Mouse (Mus musculus): ENCODE measurements around the gene AI854703. TPM values are rescaled to one million over a fixed set of nuclear protein-coding genes. Genes with fewer than 3 reads are reported as not detected.

Gene AI854703
- total and polyA plus RNA-seq, 2 experiments from 2014 or later, result 23.8 to 24.4 TPM

DNA sequence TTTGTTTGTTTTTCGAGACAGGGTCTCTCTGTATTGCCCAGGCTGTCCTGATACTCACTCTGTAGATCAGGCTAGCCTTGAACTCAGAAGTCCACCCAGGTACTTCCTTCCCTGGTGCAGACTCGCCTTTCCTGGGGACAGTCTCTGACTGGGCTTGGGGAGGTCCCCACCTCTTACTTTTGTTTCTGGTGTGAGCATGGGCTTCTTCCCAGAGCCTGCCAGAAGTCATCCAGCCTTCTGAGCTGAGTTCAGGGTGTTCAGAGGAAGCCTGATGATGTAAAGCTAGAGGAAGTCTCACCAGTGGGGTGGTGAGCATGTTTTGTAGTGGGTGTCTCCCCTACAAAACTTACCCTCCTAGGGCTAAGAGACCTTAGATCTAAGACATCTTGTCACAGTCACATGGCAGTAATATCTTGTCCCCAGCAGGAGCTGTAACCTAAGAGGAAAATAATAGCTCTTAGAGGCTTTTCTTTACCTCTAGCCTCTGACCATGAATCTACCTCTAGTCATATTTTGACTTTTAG, 42.9 kb downstream of the AI854703 start:
- Histone ChIP-seq H3K4me3 (ENCODE audit: low read depth, low read length) (no peak overlapping the region), H3K9ac (no peak overlapping the region), H3K36me3 (ENCODE audit: insufficient read depth) (no peaks in the 10 kb centered on the region), H3K4me1 (ENCODE audit: insufficient read depth) (no peaks in the 10 kb centered on the region), H3K27me3 (ENCODE audit: insufficient read depth, low read length) (no peaks in the 10 kb centered on the region), H3K27ac (ENCODE audit: low read depth, low read length) (no peak overlapping the region), H3K9me3 (ENCODE audit: low read length) (no peaks in the 10 kb centered on the region), H3K4me2 (ENCODE audit: low read depth) (no peak overlapping the region)
- 54% methylated on average over 2 of the region's 2 CpGs for WGBS
- DNase-seq, result no peak
- TF ChIP-seq CTCF (IDR thresholded peaks at IDR 0.05; ENCODE audit: low read depth), result no peak
- no peak for ATAC-seq

DNA sequence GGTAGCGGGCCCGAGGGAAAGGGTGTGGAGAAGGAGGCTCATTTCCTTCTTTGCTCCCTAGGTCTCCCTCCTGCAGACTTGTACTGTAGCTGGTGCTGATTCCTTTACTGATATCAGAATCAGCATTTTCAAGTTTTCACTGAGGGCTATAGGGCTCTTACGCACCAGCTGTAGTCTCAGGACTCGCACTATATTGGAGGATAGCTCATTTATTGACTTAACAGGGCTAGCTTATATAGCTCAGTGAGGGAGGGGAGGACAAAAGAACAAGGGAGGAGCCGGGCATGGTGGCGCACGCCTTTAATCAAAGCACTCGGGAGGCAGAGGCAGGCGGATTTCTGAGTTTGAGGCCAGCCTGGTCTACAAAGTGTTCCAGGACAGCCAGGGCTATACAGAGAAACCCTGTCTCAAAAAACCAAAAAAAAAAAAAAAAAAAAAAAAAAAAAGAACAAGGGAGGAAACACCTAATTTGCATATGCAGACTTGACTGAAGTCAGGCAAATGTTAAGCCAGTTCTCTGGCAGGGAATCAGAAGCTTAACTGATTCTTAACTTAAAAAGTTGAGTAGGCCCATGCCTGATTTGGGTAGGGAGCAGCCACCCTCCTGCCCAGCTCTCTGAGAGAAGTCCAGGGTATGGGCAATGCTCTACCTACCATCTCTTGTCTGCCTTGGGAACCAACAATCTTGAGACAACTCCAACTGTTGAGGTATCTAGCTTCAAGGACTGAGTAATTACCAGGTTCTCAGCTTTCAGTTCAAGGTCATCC, 47.9 kb downstream of the AI854703 start:
- Histone ChIP-seq H3K27ac (ENCODE audit: low read depth, low read length) (no peak overlapping the region), H3K9me3 (ENCODE audit: low read length) (no peaks in the 10 kb centered on the region), H3K4me3 (ENCODE audit: low read depth, low read length) (no peak overlapping the region), H3K27me3 (ENCODE audit: insufficient read depth, low read length) (no peaks in the 10 kb centered on the region), H3K4me2 (ENCODE audit: low read depth) (no peak overlapping the region), H3K9ac (no peak overlapping the region), H3K4me1 (ENCODE audit: insufficient read depth) (no peaks in the 10 kb centered on the region), H3K36me3 (ENCODE audit: insufficient read depth) (no peaks in the 10 kb centered on the region)
- DNase-seq (no peak), ATAC-seq (no peak)
- TF ChIP-seq CTCF (IDR thresholded peaks at IDR 0.05; ENCODE audit: low read depth), result no peak
- WGBS, result 94% methylated on average over 9 of the region's 9 CpGs

DNA sequence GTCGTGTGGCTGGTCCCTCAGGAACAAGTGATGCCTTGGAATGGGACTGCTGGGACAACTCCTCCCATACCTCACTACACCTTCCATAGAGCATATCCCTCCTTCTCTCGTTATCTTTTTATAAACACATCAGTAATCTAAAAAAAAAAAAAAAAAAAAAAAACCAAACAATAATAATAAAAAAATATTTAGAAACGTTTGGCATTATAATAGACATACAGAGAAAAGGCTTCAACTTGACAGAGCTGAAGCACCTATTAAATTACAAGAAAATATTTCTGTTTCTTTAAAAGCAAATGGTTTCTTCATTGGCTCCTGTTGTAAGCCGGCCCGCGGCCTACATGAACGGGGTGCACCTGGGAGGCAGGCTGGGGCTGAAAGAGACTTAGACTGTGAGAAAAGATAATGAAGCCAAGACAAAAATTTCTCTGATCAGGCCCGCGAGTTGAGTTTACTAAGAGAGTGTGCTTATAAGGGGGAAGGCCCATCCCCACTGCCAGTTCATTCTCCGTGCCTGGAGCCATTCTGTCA, 48.9 kb downstream of the AI854703 start:
- no peak for TF ChIP-seq CTCF (IDR thresholded peaks at IDR 0.05; ENCODE audit: low read depth)
- Histone ChIP-seq H3K4me3 (ENCODE audit: low read depth, low read length) (no peak overlapping the region), H3K27me3 (ENCODE audit: insufficient read depth, low read length) (no peaks in the 10 kb centered on the region), H3K36me3 (ENCODE audit: insufficient read depth) (no peaks in the 10 kb centered on the region), H3K9me3 (ENCODE audit: low read length) (no peaks in the 10 kb centered on the region), H3K4me2 (ENCODE audit: low read depth) (peak overlapping the region; percentile 6; the same call in 1 of the 2 replicates), H3K4me1 (ENCODE audit: insufficient read depth) (no peaks in the 10 kb centered on the region), H3K9ac (no peak overlapping the region), H3K27ac (ENCODE audit: low read depth, low read length) (no peak overlapping the region)
- WGBS, result 44% methylated on average over 10 of the region's 10 CpGs
- ATAC-seq (no peak), DNase-seq (no peak)

DNA sequence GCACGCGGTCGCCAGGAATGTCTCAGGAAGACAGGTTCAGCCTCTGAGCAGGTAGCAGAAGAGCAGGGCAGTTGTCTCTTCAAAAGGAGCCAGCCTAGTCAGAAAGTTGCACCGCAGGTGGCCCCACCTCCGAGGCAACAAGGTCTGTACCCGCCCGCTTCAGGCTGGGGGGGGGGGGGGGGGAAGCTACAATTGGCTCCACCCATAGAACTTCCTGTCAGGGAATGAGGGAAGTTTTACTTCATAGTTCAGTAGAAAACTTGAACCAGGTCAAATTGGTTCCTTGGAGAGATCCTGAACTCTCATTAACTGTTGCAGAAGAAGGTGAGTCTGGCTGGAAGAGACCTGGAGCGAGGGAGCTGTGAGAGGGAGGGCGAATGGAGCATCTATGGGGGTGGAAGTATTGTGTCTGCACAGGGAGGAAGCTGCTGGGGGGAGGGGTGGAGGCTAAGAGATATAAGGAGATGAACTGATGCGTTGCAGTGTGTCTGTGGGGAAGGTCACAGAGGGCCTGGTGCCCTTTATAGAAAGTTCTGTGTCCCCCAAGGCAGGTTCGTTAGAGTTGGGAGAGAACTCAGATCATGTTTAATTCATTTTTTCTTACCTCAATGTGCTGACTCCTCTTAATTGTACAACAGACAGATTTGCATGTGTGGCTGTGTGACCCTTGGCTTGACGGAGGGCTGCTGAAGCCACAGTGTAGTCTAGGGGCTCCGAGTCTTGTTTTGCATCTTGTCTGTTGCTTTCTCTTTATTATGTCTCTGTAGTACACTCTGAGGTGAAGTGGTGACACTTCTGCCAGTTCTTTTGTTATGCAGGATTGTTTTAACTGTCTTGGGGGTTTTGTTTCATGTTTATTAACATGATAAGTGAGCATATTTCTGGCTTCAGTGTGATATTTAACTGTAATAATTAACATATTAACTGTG, 49.6 kb downstream of the AI854703 start, which contains the start of gene Gimap9:
Gene Gimap9, plus strand, starts transcription at position 199 of the 929 bp plus-strand sequence.
- peak within 1 kb of the TSS; percentile 6 for H3K4me2 ChIP-seq (ENCODE audit: low read depth)
- H3K4me1 ChIP-seq (ENCODE audit: insufficient read depth), result no peaks in the 10 kb centered on the region
- 25% methylated on average over 13 of the region's 13 CpGs for WGBS
- no peak for TF ChIP-seq CTCF (IDR thresholded peaks at IDR 0.05; ENCODE audit: low read depth)
- ATAC-seq (no peak), DNase-seq (no peak)
- H3K9me3 ChIP-seq (ENCODE audit: low read length), result no peaks in the 10 kb centered on the region
- no peaks in the 10 kb centered on the region for H3K27me3 ChIP-seq (ENCODE audit: insufficient read depth, low read length)
- no peaks in the 10 kb centered on the region for H3K36me3 ChIP-seq (ENCODE audit: insufficient read depth)
- no peak within 1 kb of the TSS for H3K4me3 ChIP-seq (ENCODE audit: low read depth, low read length)
- no peak within 1 kb of the TSS for H3K27ac ChIP-seq (ENCODE audit: low read depth, low read length)
- no peak within 1 kb of the TSS for H3K9ac ChIP-seq

DNA sequence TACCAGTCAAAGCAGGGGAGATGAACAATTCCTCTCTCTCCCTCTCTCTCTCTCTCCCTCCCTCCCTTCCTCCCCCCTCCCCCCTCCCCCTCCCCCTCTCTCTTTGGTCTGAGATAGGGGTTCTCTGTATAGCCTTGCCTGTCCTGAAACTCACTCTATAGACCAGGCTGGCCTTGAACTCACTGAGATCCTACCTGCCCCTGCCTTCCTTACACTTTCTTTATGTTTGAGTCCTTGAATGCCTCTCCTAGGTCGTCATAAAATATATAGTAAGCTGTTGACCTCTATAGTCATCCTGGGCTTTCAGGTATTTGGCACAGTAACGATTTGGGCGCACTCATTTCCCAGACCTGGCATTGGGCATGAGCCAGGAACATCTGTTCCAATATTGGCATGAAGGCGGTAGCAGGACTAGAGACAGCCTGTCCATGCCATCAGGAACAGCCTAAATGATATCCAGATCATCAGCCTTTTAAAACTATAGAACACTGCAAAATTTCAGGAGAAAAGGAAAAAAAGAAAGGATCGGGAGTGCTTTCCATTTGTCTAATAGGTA, 50.4 kb downstream of the AI854703 start:
- H3K4me2 ChIP-seq (ENCODE audit: low read depth), result no peak overlapping the region
- ATAC-seq (no peak), DNase-seq (no peak)
- no peak overlapping the region for H3K9ac ChIP-seq
- H3K27me3 ChIP-seq (ENCODE audit: insufficient read depth, low read length), result no peaks in the 10 kb centered on the region
- no peak for TF ChIP-seq CTCF (IDR thresholded peaks at IDR 0.05; ENCODE audit: low read depth)
- H3K27ac ChIP-seq (ENCODE audit: low read depth, low read length), result no peak overlapping the region
- H3K4me3 ChIP-seq (ENCODE audit: low read depth, low read length), result no peak overlapping the region
- 74% methylated on average over 5 of the region's 5 CpGs for WGBS
- no peaks in the 10 kb centered on the region for H3K9me3 ChIP-seq (ENCODE audit: low read length)
- no peaks in the 10 kb centered on the region for H3K4me1 ChIP-seq (ENCODE audit: insufficient read depth)
- no peaks in the 10 kb centered on the region for H3K36me3 ChIP-seq (ENCODE audit: insufficient read depth)

DNA sequence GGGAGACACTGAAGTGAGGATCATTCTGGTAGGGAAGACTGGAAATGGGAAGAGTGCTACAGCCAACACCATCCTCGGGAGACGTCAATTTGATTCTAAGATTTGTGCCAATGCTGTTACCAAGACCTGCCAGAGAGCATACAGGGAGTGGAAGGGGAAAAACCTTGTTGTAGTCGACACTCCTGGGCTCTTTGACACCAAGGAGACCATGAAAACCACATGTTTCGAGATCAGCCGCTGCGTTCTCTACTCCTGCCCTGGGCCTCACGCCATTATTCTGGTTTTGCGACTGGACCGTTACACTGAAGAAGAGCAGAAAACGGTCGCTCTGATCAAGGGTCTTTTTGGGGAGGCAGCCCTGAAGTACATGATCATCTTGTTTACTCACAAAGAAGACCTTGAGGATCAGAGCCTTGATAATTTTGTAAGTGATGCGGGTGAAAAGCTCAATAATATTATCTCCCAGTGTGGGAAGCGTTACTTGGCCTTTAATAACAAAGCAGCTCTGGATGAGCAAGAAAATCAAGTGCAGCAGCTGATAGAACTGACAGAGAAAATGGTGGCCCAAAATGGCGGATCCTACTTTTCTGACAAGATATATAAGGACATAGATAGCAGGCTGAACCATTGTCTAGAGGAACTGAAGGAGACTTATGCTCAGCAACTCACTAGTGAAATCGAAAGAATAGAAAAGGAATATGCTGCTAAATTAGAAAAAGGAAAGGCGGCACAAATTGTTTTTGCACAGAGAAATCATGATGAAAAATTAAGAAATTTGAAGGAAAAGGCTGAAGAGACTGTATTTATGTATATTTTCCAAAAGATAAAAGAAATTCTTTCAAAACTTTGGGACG, 51.2 kb downstream of the AI854703 start:
- DNase-seq, result no peak
- no peaks in the 10 kb centered on the region for H3K4me1 ChIP-seq (ENCODE audit: insufficient read depth)
- no peak overlapping the region for H3K4me3 ChIP-seq (ENCODE audit: low read depth, low read length)
- no peaks in the 10 kb centered on the region for H3K9me3 ChIP-seq (ENCODE audit: low read length)
- H3K4me2 ChIP-seq (ENCODE audit: low read depth), result no peak overlapping the region
- no peak for TF ChIP-seq CTCF (IDR thresholded peaks at IDR 0.05; ENCODE audit: low read depth)
- no peak overlapping the region for H3K9ac ChIP-seq
- WGBS, result 92% methylated on average over 17 of the region's 17 CpGs
- no peak for ATAC-seq
- H3K36me3 ChIP-seq (ENCODE audit: insufficient read depth), result no peaks in the 10 kb centered on the region
- H3K27me3 ChIP-seq (ENCODE audit: insufficient read depth, low read length), result no peaks in the 10 kb centered on the region
- H3K27ac ChIP-seq (ENCODE audit: low read depth, low read length), result no peak overlapping the region
